Mouse (Mus musculus) regulatory T cell (primary cell): ENCODE data around the gene Ttc22.

ENCODE experiments used
- in situ Hi-C: fragments of 300-600 bp; cut with MboI, MseI; formaldehyde crosslinking; loops from one replicate; pipeline ENCODE4 v1.15.1; 2025; ENCODE audit warnings: high pct_unique_total_duplicates

The Ttc22 gene

DNA sequence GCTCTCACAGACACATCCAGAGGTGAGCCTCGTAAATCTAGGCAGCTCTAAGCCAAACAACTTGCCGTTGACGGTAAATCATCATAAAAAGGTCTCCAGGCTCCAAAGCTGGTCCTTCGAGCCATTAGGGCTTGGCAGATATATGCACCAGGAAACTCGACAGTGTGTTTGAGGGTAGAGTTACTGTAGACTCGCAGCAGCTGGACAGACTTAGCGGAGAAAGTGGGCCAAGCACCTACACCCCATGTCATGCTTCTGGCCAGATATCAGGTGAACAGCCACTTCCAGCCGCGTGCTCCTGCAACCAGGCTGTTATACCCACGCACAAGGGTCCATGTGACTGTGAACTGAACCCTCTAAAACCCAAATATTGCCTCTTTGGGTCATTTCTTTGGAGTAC, 33.4 kb downstream of the Ttc22 start:
- in situ Hi-C loops, result no loop called here

DNA sequence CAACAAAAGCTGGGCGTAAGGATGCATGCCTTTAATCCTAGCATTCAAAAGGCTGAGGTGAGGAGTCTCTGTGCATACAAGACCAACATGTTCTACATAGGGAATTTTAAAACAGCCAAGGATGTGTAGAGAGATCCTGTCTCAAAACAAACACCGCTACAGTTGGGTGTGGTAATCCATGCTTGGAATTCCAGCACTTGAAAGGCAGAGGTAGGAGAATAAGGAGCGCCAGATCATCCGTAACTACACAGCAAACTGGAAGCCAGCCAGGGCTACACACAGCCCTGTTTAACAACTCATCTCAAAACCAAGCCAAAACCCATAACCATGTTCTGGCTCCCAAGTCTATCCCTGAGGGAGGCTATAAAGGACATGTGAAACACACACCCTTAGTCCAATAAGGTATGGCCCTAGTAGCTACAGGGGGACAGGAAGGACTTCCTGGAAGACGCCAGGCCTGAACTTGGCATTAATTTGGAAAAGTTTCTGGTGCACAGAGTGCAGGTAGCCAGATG, 41.8 kb downstream of the Ttc22 start:
- in situ Hi-C loops, result no loop called here

DNA sequence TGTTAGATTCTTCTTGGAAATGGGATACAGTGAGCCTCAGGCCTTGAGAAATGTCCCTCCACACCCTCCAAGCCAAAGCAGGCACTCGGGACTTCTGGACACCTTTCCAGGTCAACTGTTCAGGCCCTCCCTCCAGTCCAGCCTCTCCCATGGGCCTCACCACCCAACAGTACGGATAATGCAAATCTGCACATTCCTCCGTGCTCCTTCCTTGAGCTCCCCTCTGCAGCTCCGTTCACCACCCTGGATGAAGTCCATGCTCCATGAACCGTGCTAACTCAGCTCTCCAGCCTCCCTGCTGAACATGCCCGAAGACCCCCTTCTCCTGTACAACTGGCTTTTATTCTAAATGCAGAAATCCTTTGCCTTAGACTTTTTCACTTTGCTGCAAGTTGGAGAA, 42.5 kb downstream of the Ttc22 start:
- in situ Hi-C loops, result no loop called here

DNA sequence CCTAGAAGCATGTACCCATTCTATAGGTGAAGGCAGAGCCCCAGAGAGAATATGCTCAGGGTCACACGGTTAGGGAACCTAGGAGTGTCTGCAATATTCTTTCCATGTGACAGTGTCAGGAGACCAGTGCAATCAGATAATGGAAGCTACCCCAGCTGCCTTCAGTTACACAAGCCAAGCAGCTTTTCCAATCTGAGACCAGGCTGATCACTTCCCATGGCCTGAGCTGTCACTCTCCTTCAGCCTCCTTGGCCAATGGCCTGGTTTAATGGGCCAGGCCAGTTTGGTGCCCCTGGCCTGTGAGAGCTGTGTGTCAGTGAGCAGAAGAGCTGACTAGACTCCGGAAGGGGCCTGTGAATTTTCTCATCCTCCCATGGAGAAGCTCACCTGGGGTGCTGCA, 43.0 kb downstream of the Ttc22 start:
- in situ Hi-C loops, result no loop called here

DNA sequence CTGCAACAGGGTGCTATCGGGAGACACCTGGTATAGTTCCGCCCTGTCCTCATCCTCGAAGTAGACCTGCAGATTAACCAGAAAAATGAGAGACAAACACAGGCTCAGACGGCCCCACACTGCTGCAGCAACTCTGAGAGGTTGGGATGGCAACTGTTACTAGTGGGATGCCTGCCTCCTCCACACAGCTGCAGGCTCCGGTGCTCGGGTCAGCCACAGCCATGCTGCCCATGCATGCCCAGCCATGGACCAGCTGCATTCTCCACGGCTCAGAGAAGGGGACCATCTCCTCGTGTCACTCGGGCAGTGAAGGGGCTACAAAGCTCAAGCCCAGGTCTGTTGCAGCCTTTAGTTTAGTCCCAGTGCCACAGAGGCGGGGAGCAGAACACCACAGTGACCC, 43.4 kb downstream of the Ttc22 start:
- in situ Hi-C loops, result no loop called here

DNA sequence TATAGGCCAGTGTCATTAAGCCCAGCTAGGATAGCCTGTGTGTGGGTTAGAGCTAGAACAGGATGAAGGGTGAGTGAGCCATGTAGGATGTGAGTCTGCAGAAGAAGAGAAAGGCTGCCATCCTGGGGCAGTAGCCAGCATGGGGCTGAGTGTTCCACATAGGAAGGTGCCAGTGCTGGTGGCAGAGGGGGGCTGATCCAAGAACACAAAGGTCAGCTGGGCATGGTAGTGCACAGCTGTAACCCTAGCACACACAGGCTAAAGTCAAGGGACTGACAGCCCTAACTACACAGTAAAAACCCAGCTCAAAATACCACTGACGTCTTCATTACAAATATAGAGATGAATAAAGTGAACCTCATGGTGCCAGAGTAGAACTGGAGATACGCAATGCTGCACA, 44.3 kb downstream of the Ttc22 start:
- in situ Hi-C loops, result no loop called here

DNA sequence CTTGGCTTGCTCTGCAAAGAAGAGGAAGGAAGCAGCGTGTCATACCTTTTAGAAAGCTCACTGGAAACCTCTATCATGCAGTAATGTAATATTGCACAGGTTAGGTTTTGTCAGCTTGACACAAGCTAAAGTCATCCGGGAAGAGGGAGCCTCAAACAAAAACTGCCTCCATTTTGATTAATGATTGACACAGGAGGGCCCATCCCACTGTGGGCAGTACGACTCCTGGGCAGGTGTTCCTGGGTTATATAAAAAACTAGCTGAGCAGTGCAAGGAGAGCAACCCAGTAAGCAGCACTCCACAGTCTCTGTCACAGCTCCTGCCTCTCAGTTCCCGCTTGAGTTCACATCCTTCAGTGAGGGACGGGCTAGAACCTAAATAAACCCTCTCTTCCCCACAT, 54.5 kb downstream of the Ttc22 start:
- in situ Hi-C loops, result no loop called here

DNA sequence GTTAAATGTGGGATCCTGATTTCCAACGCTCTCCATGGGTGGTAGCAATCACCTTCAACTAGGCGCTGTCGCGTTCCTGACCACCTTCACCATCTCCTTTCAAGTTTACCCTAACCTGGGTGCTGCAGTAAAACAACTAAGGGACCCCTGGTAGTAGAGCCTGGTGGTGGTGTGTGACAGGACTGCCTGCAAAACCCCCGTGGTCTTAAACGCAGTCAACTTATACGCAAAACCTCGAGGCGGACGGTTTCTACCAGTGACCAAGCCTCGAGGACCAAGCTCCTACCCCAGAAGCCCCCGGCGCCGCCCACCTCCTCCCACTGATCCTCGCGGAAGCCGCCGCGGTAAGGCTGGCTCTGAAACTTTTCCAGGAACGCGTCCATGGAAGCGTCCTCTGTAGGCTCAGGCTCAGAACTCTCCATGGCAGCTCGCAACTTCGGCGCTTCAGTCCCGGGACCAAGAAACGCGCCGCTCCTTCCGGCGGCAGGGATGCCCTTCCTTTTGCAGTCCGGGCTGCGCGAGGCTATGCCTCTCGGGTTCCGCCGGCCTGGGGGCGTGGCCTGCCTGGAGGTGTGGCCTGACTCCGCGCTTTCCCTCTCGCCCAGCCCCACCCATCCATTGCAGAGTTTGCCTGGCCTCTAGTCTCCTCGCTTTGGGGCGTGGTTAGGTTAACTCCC, 56.3 kb downstream of the Ttc22 start, which contains the start of gene Ttc4:
Ttc4 (minus strand) TSS at position 503 of the 677 bp plus-strand sequence.
- in situ Hi-C loops, result no loop called here

DNA sequence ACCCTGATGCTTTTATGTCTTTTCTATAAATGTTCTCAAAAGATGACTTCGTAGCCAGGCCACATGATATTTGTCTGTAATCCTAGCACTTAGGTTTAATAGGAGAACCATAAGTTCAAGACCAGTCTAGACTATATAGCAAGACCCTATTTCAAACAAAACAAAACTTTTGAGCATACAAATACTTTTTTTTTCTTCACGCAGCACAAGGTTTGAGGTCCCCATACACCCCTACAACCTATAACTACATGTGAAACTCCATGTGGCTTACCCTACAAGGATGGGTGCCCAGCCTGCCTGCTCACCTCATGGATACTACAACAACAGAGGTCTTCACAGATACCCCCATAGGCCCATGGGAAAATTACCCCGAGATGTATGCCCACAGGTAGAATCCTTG, 56.9 kb downstream of the Ttc22 start:
- in situ Hi-C loops, result no loop called here

DNA sequence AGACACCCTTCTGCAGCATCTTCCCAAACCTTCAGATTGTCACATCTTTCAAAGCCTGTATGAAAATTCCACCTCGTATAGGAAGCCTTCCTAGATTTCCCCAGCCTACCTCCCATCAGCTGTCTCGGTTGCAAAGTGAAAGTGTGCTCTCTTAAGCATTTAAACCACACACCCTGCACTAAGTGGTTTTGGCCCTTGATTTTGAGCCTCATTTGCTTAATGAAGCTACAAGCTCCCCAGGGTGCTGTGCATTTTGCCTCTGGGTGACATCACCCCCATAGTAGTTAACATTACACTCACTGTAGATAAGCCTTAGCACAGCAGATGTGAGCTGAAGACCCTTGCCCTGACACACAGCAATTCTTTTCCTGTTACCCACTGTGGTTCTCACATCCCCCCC, 58.7 kb downstream of the Ttc22 start:
- in situ Hi-C loops, result no loop called here

DNA sequence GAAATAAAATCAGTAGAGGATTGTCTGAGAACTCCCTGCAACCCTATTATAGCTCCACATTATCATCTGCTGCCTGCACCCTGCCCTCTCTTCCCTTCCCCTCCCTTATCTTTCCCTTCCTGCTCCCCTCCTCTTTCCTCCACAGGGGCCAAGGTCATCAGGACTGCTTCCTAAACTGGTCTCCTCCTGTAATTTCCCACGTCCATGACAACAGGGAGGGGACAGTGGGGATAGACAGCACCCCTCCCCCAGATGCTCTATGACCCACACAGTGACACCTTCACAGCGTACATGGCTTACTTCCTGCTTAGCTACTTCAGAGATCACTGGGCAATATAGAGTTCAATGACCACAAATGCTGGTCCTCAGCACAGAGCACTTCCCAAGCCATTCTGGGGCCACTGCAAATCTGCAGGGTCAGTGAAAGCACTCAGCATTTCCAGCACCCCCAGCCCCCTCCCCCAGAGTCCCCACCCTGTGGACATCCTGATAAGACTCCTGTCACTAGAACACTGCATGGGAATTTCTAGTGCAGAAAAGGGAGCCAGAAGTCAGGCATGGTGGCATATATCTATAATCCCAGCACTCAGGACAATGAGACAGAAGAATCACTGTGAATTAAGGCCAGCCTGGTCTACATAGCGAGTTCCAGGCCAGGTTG, 66.5 kb downstream of the Ttc22 start:
- in situ Hi-C loops, result no loop called here
